Mouse (Mus musculus) stomach, embryonic 16.5 days (tissue): ENCODE data around the gene Kdm5b. TPM values are rescaled to one million over a fixed set of nuclear protein-coding genes. Genes with fewer than 3 reads are reported as not detected.

Experiments used
- polyA plus RNA-seq: library from polyadenylated mRNA; unstranded; fragments of >200 nt; fragmentation: Nextera tagmentation; extraction: Ambion mirVana; gene quantifications from 2 replicates; pipeline ENCODE4 v1.2.1, GENCODE M21; 2015

Gene Kdm5b
- polyA plus RNA-seq, 1 experiment from 2014 or later = 48.4 TPM

Other genes starting within 250 kb of the Kdm5b start
- 6.8 and 6.9 TPM in 2 replicates for gene Ppfia4, start 227.2 kb upstream of the Kdm5b start, polyA plus RNA-seq
- 93.7 and 104 TPM in 2 replicates for gene Tmem183a, start 198.2 kb upstream of the Kdm5b start, polyA plus RNA-seq
- not detected in 2 replicates for gene 4933406M09Rik, start 174.2 kb upstream of the Kdm5b start, polyA plus RNA-seq
- gene Cyb5r1, start 154.6 kb upstream of the Kdm5b start, polyA plus RNA-seq = 39.7 and 41.5 TPM in 2 replicates
- gene Adipor1, start 144.8 kb upstream of the Kdm5b start, polyA plus RNA-seq = 88.7 and 97.7 TPM in 2 replicates
- gene Klhl12, start 104.6 kb upstream of the Kdm5b start, polyA plus RNA-seq = 23.1 and 23.7 TPM in 2 replicates
- 40.2 and 45.4 TPM in 2 replicates for gene Rabif, start 65.5 kb upstream of the Kdm5b start, polyA plus RNA-seq
- not detected in 2 replicates for gene Mgat4e, start 10.5 kb upstream of the Kdm5b start, polyA plus RNA-seq
- 2.2 and 2.6 TPM in 2 replicates for gene Syt2, start 86.5 kb downstream of the Kdm5b start, polyA plus RNA-seq